Mouse (Mus musculus) testis, adult 2 months (tissue): ENCODE results near the gene Prkag2.
"Not testable (repeated sequence)": the region's sequence is repeated elsewhere in the genome, so short reads cannot be mapped to it uniquely, and the experiment has no call there.

Experiments
- CTCF ChIP-seq: fragments of 200-500 bp; IDR thresholded peaks from 2 replicates; pipeline ENCODE4 v1.5.1; 2012; ENCODE audit warnings: low read depth, mild to moderate bottlenecking, inconsistent platforms, low read length, moderate library complexity; ENCODE audit not compliant: control insufficient read depth, insufficient read depth, insufficient replicate concordance
- POLR2A ChIP-seq: fragments of 200-500 bp; IDR thresholded peaks from 2 replicates; pipeline ENCODE4 v1.6.1; 2012; ENCODE audit warnings: low read depth, mild to moderate bottlenecking, inconsistent platforms, low read length, moderate library complexity; ENCODE audit not compliant: control insufficient read depth

DNA sequence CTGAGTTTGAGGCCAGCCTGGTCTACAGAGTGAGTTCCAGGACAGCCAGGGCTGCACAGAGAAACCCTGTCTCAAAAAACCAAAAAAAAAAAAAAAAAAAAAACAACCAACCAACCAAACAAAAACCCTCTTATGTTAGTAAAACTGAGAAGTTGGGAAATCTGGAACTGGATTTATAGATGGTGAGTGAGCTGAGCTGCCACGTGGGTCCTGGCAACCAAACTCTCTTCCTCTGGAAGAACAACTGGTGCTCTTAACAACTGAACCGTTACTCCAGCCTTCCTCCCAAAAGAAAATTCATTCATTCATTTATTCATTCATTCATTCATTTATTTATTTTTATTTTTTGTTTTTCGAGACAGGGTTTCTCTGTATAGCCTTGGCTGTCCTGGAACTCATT lies 278.2 kb downstream of the Prkag2 start:
- TF ChIP-seq CTCF, POLR2A: not testable (repeated sequence)
